Mouse (Mus musculus): ENCODE measurements around the gene Patj.

- TF ChIP-seq POLR2A (IDR thresholded peaks at IDR 0.05; ENCODE audit: insufficient read length, low read depth): no peak
- TF ChIP-seq POLR2AphosphoS2 (IDR thresholded peaks at IDR 0.05; ENCODE audit: insufficient read length, low read depth): no peak
Observed at GRCm38 (mm10) chr4:98455910-98456309, 60.3 kb downstream of the Patj start.
